Mouse (Mus musculus): Measurements from ENCODE around the gene Nudt14. TPM values are rescaled to one million over a fixed set of nuclear protein-coding genes. Genes with fewer than 3 reads are reported as not detected.

The Nudt14 gene
- 66.8 TPM for polyA plus RNA-seq (2017; shearing (Covaris generic))

GRCm38 (mm10) chr12:112941776-112942713, at the start of gene Nudt14:
Gene Nudt14, minus strand, starts transcription at chr12:112942124.

GRCm38 (mm10) chr12:112976371-112977073, 34.6 kb upstream of the Nudt14 start, which contains the start of gene Btbd6:
Gene Btbd6, plus strand, starts transcription at chr12:112976482.

GRCm38 (mm10) chr12:112929562-112930352, 12.2 kb downstream of the Nudt14 start, which contains the start of gene Jag2:
Gene Jag2, minus strand, starts transcription at chr12:112929776.

Other genes with a start within 250 kb of the Nudt14 start
- 2.7 TPM for gene Cep170b, start 221.7 kb downstream of the Nudt14 start, polyA plus RNA-seq (2017; shearing (Covaris generic))
- 2.5 TPM for gene Pld4, start 181.5 kb downstream of the Nudt14 start, polyA plus RNA-seq (2017; shearing (Covaris generic))
- not detected for gene Ahnak2, start 139.5 kb downstream of the Nudt14 start, polyA plus RNA-seq (2017; shearing (Covaris generic))
- gene Clba1, start 133.2 kb downstream of the Nudt14 start, polyA plus RNA-seq (2017; shearing (Covaris generic)), result not detected
- gene Cdca4, start 112.7 kb downstream of the Nudt14 start, polyA plus RNA-seq (2017; shearing (Covaris generic)), result 94.4 TPM
- 45.1 TPM for gene Gpr132, start 73.9 kb downstream of the Nudt14 start, polyA plus RNA-seq (2017; shearing (Covaris generic))
- 3.5 TPM for gene Jag2, start 12.3 kb downstream of the Nudt14 start, polyA plus RNA-seq (2017; shearing (Covaris generic))
- gene Btbd6, start 34.4 kb upstream of the Nudt14 start, polyA plus RNA-seq (2017; shearing (Covaris generic)), result 4.8 TPM
- 18.8 TPM for gene Brf1, start 58.6 kb upstream of the Nudt14 start, polyA plus RNA-seq (2017; shearing (Covaris generic))
- gene Pacs2, start 72.4 kb upstream of the Nudt14 start, polyA plus RNA-seq (2017; shearing (Covaris generic)), result 5.2 TPM
- gene Tex22, start 132.4 kb upstream of the Nudt14 start, polyA plus RNA-seq (2017; shearing (Covaris generic)), result 0.36 TPM
- 3.9 TPM for gene Mta1, start 156.2 kb upstream of the Nudt14 start, polyA plus RNA-seq (2017; shearing (Covaris generic))
- 6.5 TPM for gene Crip2, start 198.1 kb upstream of the Nudt14 start, polyA plus RNA-seq (2017; shearing (Covaris generic))
- 1,207 TPM for gene Crip1, start 204.2 kb upstream of the Nudt14 start, polyA plus RNA-seq (2017; shearing (Covaris generic))
- 7.6 TPM for gene Tedc1, start 214.3 kb upstream of the Nudt14 start, polyA plus RNA-seq (2017; shearing (Covaris generic))
- gene Tmem121, start 243.8 kb upstream of the Nudt14 start, polyA plus RNA-seq (2017; shearing (Covaris generic)), result not detected

Measured in CD4-positive, CD25-positive, alpha-beta regulatory T cell, adult 9 weeks (primary cell).